Mouse (Mus musculus) B cell, adult 62 days (primary cell): ENCODE measurements around the gene Pex16. TPM values are rescaled to one million over a fixed set of nuclear protein-coding genes. Genes with fewer than 3 reads are reported as not detected.

Source experiments
- total RNA-seq: library from RNA; stranded (reverse); gene quantifications from 4 replicates; pipeline ENCODE4 v1.2.4, GENCODE M21; 2023

The Pex16 gene
- 27.9 to 35.2 TPM (median 29.9 TPM) in 4 replicates for total RNA-seq

GRCm38 (mm10) chr2:92374514-92374913, at the start of gene Pex16, which contains the start of gene Large2:
Gene Pex16, plus strand, starts transcription at chr2:92374676.
Gene Large2, minus strand, starts transcription at chr2:92374869.

GRCm38 (mm10) chr2:92381901-92382588, 7.6 kb downstream of the Pex16 start, which contains the start of gene 1700029I15Rik:
Gene 1700029I15Rik, plus strand, starts transcription at chr2:92382538.

GRCm38 (mm10) chr2:92401091-92401561, 26.6 kb downstream of the Pex16 start, which contains the start of gene Mapk8ip1:
Gene Mapk8ip1, minus strand, starts transcription at chr2:92401263.

Other genes with a start within 250 kb of the Pex16 start
- 0.30 to 0.83 TPM (median 0.31 TPM) in 3 of 4 replicates, not detected in the other for gene Large2, start 193 bp downstream of the Pex16 start, total RNA-seq
- 6.5 to 9.1 TPM (median 8.0 TPM) in 4 replicates for gene 1700029I15Rik, start 7.9 kb downstream of the Pex16 start, total RNA-seq
- 0.31 to 1.3 TPM (median 0.56 TPM) in 4 replicates for gene Mapk8ip1, start 26.6 kb downstream of the Pex16 start, total RNA-seq
- gene Cry2, start 59.4 kb downstream of the Pex16 start, total RNA-seq = 51.7 to 64.5 TPM (median 56.2 TPM) in 4 replicates
- 21.4 to 24.1 TPM (median 22.4 TPM) in 4 replicates for gene Slc35c1, start 85.9 kb downstream of the Pex16 start, total RNA-seq
- 0.57 to 1.1 TPM (median 0.83 TPM) in 4 replicates for gene Chst1, start 225.0 kb downstream of the Pex16 start, total RNA-seq